Mouse (Mus musculus) hindbrain, embryonic 15.5 days (tissue): ENCODE results near the gene Gm28036. TPM values are rescaled to one million over a fixed set of nuclear protein-coding genes. Genes with fewer than 3 reads are reported as not detected.
"Not testable (repeated sequence)": the region's sequence is repeated elsewhere in the genome, so short reads cannot be mapped to it uniquely, and the experiment has no call there.

Experiments
- ATAC-seq: fragments of 200-750 bp; cut with Nextera tagmentation; 2 replicates; pipeline ENCODE4 v1.8.0; 2017; ENCODE audit warnings: low read depth, moderate number of reproducible peaks, moderate TSS enrichment; ENCODE audit not compliant: low FRiP score
- H3K27ac ChIP-seq: fragments of 300-500 bp; sonication (generic); replicated peaks from 2 replicates; pipeline ENCODE4 v1.5.1; 2015; ENCODE audit warnings: mild to moderate bottlenecking, inconsistent platforms
- H3K27me3 ChIP-seq: fragments of 300-500 bp; sonication (generic); 2 replicates; pipeline ENCODE4 v1.6.1; 2015; ENCODE audit warnings: control low read depth, inconsistent platforms
- H3K36me3 ChIP-seq: fragments of 300-500 bp; sonication (generic); 2 replicates; pipeline ENCODE4 v1.6.1; 2015; ENCODE audit warnings: control low read depth, inconsistent platforms
- H3K4me1 ChIP-seq: fragments of 300-500 bp; sonication (generic); replicated peaks from 2 replicates; pipeline ENCODE4 v1.6.1; 2015; ENCODE audit warnings: control low read depth, inconsistent platforms
- H3K4me2 ChIP-seq: fragments of 300-500 bp; sonication (generic); 2 replicates; pipeline ENCODE4 v1.6.1; 2015; ENCODE audit warnings: moderate library complexity, mild to moderate bottlenecking, inconsistent platforms
- H3K4me3 ChIP-seq: fragments of 300-500 bp; sonication (generic); 2 replicates; pipeline ENCODE4 v1.5.1; 2015; ENCODE audit warnings: mild to moderate bottlenecking, inconsistent platforms
- H3K9ac ChIP-seq: fragments of 300-500 bp; sonication (generic); 2 replicates; pipeline ENCODE4 v1.6.1; 2015; ENCODE audit warnings: inconsistent platforms
- H3K9me3 ChIP-seq: fragments of 300-500 bp; sonication (generic); 2 replicates; pipeline ENCODE4 v1.6.1; 2016; ENCODE audit warnings: control low read depth, inconsistent platforms
- WGBS: fragments of 180-500 bp; shearing (Covaris S2); methylation state at CpG from one replicate; pipeline ENCODE4 v1.1.7; 2015; 5-methylcytosine and 5-hydroxymethylcytosine counted together
- polyA plus RNA-seq: library from polyadenylated mRNA; unstranded; fragments of >200 nt; fragmentation: Nextera tagmentation; extraction: Ambion mirVana; gene quantifications from 2 replicates; pipeline ENCODE4 v1.2.1, GENCODE M21; 2015

Gm28036 gene
- polyA plus RNA-seq, 1 experiment from 2014 or later = 19.6 TPM

GRCm38 (mm10) chr2:156134161-156134560 lies 7.3 kb upstream of the Gm28036 start:
- H3K9ac ChIP-seq = no peak overlapping the region
- no peak overlapping the region for H3K4me2 ChIP-seq
- no peaks in the 10 kb centered on the region for H3K9me3 ChIP-seq
- ATAC-seq = no peak
- WGBS = 90% methylated on average over 5 of the region's 5 CpGs
- no peak overlapping the region for H3K4me3 ChIP-seq
- H3K4me1 ChIP-seq = no peaks in the 10 kb centered on the region
- H3K36me3 ChIP-seq = peaks cover 15% of the 10 kb centered on the region
- H3K27ac ChIP-seq = no peak overlapping the region
- no peaks in the 10 kb centered on the region for H3K27me3 ChIP-seq

- ATAC-seq = no peak
- Histone ChIP-seq H3K4me3 (no peak overlapping the region), H3K9me3 (no peaks in the 10 kb centered on the region), H3K4me2 (no peak overlapping the region), H3K4me1 (no peaks in the 10 kb centered on the region), H3K9ac (no peak overlapping the region), H3K27ac (no peak overlapping the region), H3K27me3 (no peaks in the 10 kb centered on the region), H3K36me3 (no peaks in the 10 kb centered on the region; the same call in 1 of the 2 replicates)
- 94% methylated on average over 5 of the region's 5 CpGs for WGBS
These were observed 3.2 kb downstream of the Gm28036 start for GRCm38 (mm10) chr2:156123731-156124130.

GRCm38 (mm10) chr2:156119566-156119965 lies 7.3 kb downstream of the Gm28036 start:
- no peaks in the 10 kb centered on the region; the same call in 1 of the 2 replicates for H3K36me3 ChIP-seq
- H3K4me2 ChIP-seq = no peak overlapping the region
- H3K9ac ChIP-seq = no peak overlapping the region
- H3K27ac ChIP-seq = no peak overlapping the region
- H3K27me3 ChIP-seq = no peaks in the 10 kb centered on the region
- no peaks in the 10 kb centered on the region for H3K4me1 ChIP-seq
- ATAC-seq = no peak
- H3K9me3 ChIP-seq = no peaks in the 10 kb centered on the region
- no peak overlapping the region for H3K4me3 ChIP-seq

GRCm38 (mm10) chr2:156112080-156112423 lies 14.8 kb downstream of the Gm28036 start:
- Histone ChIP-seq H3K4me2 (peak overlapping the region; percentile 74), H3K4me1 (peaks cover 18% of the 10 kb centered on the region), H3K27ac (peak overlapping the region; percentile 96), H3K9ac (peak overlapping the region; percentile 89; the same call in 1 of the 2 replicates), H3K4me3 (peak overlapping the region; percentile 94)
- WGBS = 25% methylated on average over 5 of the region's 5 CpGs
- ATAC-seq, H3K27me3 ChIP-seq, H3K36me3 ChIP-seq, H3K9me3 ChIP-seq: not testable (repeated sequence)

- Histone ChIP-seq H3K27me3 (no peaks in the 10 kb centered on the region), H3K4me2 (peak within 1 kb of the TSS; percentile 74), H3K9me3 (no peaks in the 10 kb centered on the region), H3K4me1 (peaks cover 21% of the 10 kb centered on the region), H3K4me3 (peak within 1 kb of the TSS; percentile 94), H3K9ac (peak within 1 kb of the TSS; percentile 89), H3K36me3 (no peaks in the 10 kb centered on the region), H3K27ac (peak within 1 kb of the TSS; percentile 96)
- under 1% methylated on average over 73 of the region's 74 CpGs for WGBS
- peak; percentile 95 for ATAC-seq
These were observed 15.4 kb downstream of the Gm28036 start, which contains the start of the genes Cpne1 and Rbm12 for GRCm38 (mm10) chr2:156111358-156112079. Cpne1 (minus strand) TSS chr2:156111965. Rbm12 (minus strand) TSS chr2:156111978.

GRCm38 (mm10) chr2:156110627-156111357 lies 16.1 kb downstream of the Gm28036 start:
- Histone ChIP-seq H3K4me3 (peak overlapping the region; percentile 94), H3K27me3 (no peaks in the 10 kb centered on the region), H3K27ac (peak overlapping the region; percentile 96), H3K4me2 (peak overlapping the region; percentile 74), H3K9me3 (no peaks in the 10 kb centered on the region), H3K9ac (peak overlapping the region; percentile 89), H3K4me1 (peaks cover 22% of the 10 kb centered on the region), H3K36me3 (no peaks in the 10 kb centered on the region)
- ATAC-seq = peak; percentile 65; the same call in 1 of the 2 replicates
- 1% methylated on average over 16 of the region's 16 CpGs for WGBS

GRCm38 (mm10) chr2:156091926-156092325 lies 35.0 kb downstream of the Gm28036 start:
- no peak for ATAC-seq
- H3K4me1 ChIP-seq = peaks cover 7% of the 10 kb centered on the region; the same call in 1 of the 2 replicates

GRCm38 (mm10) chr2:156089799-156090198 lies 37.1 kb downstream of the Gm28036 start:
- H3K4me3 ChIP-seq = no peak overlapping the region
- no peaks in the 10 kb centered on the region for H3K9me3 ChIP-seq
- peak; percentile 65 for ATAC-seq
- H3K4me1 ChIP-seq = peaks cover 7% of the 10 kb centered on the region; the same call in 1 of the 2 replicates
- H3K27me3 ChIP-seq = no peaks in the 10 kb centered on the region
- H3K36me3 ChIP-seq = peaks cover 3% of the 10 kb centered on the region; the same call in 1 of the 2 replicates
- no peak overlapping the region for H3K9ac ChIP-seq
- 37% methylated on average over 1 of the region's 1 CpGs for WGBS
- H3K27ac ChIP-seq = 0 out of 2 replicates have a peak overlapping the region, but pooled peaks have one; percentile 15
- H3K4me2 ChIP-seq = no peak overlapping the region

More at GRCm38 (mm10) chr2:156091926-156092325, 35.0 kb downstream of the Gm28036 start:
- no peak overlapping the region for H3K4me2 ChIP-seq
- H3K27me3 ChIP-seq = no peaks in the 10 kb centered on the region
- 76% methylated on average over 5 of the region's 5 CpGs for WGBS
- no peak overlapping the region for H3K9ac ChIP-seq
- H3K36me3 ChIP-seq = peaks cover 24% of the 10 kb centered on the region
- H3K4me3 ChIP-seq = no peak overlapping the region
- no peak overlapping the region for H3K27ac ChIP-seq
- no peaks in the 10 kb centered on the region for H3K9me3 ChIP-seq

- H3K36me3 ChIP-seq = no peaks in the 10 kb centered on the region
- no peak overlapping the region for H3K27ac ChIP-seq
- H3K4me2 ChIP-seq = no peak overlapping the region
- no peak overlapping the region for H3K4me3 ChIP-seq
- peaks cover 7% of the 10 kb centered on the region; the same call in 1 of the 2 replicates for H3K4me1 ChIP-seq
- no peak for ATAC-seq
- no peak overlapping the region for H3K9ac ChIP-seq
- 92% methylated on average over 7 of the region's 7 CpGs for WGBS
- H3K9me3 ChIP-seq = no peaks in the 10 kb centered on the region
- H3K27me3 ChIP-seq = no peaks in the 10 kb centered on the region
These were observed 39.3 kb downstream of the Gm28036 start for GRCm38 (mm10) chr2:156087391-156088110.

- H3K4me1 ChIP-seq = no peaks in the 10 kb centered on the region; the same call in 1 of the 2 replicates
- no peaks in the 10 kb centered on the region for H3K27me3 ChIP-seq
- ATAC-seq = no peak
- no peaks in the 10 kb centered on the region for H3K9me3 ChIP-seq
- H3K9ac ChIP-seq = no peak overlapping the region
- no peak overlapping the region for H3K4me2 ChIP-seq
- no peaks in the 10 kb centered on the region for H3K36me3 ChIP-seq
- H3K27ac ChIP-seq = no peak overlapping the region
- WGBS = 84% methylated on average over 3 of the region's 3 CpGs
- no peak overlapping the region for H3K4me3 ChIP-seq
These were observed 42.4 kb downstream of the Gm28036 start for GRCm38 (mm10) chr2:156084541-156084940.

- Histone ChIP-seq H3K9me3 (no peaks in the 10 kb centered on the region), H3K9ac (no peak overlapping the region), H3K36me3 (peaks cover 36% of the 10 kb centered on the region), H3K27ac (no peak overlapping the region), H3K4me1 (no peaks in the 10 kb centered on the region; the same call in 1 of the 2 replicates), H3K4me3 (no peak overlapping the region), H3K4me2 (no peak overlapping the region), H3K27me3 (no peaks in the 10 kb centered on the region)
- 85% methylated on average over 7 of the region's 7 CpGs for WGBS
- no peak for ATAC-seq
These were observed 46.5 kb downstream of the Gm28036 start for GRCm38 (mm10) chr2:156080391-156080790.
